Mouse (Mus musculus): ENCODE measurements around the gene Arl16. TPM values are rescaled to one million over a fixed set of nuclear protein-coding genes. Genes with fewer than 3 reads are reported as not detected.

The Arl16 gene
- polyA plus RNA-seq, 1 experiment from 2014 or later: 65.6 TPM

DNA sequence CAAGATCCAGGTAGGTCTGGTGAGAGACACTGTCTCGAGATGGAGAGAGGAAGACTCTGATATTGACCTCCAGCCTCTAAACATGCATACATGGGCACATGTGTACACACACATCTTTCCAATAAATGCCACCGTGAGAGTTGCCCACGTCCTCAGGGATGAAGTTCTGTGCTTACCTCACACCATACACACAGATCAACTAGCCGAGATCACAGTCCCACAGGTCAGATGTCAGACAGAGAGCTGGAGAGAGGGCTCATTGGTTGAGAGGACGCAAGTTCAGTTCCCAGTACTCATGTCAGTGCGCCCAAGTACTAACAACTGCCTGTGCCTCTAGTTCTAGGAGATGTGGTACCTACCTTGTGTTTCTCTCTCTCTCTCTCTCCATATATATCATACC, 33.6 kb upstream of the Arl16 start:
- H3K4me3 ChIP-seq: no peak overlapping the region
- H3K27me3 ChIP-seq (ENCODE audit: low read depth, poor library complexity, severe bottlenecking): no peaks in the 10 kb centered on the region
- peaks cover 40% of the 10 kb centered on the region for H3K36me3 ChIP-seq
- H3K4me1 ChIP-seq: peaks cover 8% of the 10 kb centered on the region
- WGBS: 71% methylated on average over 6 of the region's 6 CpGs
- no peak overlapping the region for H3K27ac ChIP-seq
- no peaks in the 10 kb centered on the region for H3K9me3 ChIP-seq (replicated peaks)
- DNase-seq (ENCODE audit: low spot score): no peak

- Histone ChIP-seq H3K9me3 (replicated peaks) (no peaks in the 10 kb centered on the region), H3K27ac (peak overlapping the region; percentile 46; the same call in 1 of the 2 replicates), H3K4me3 (0 out of 2 replicates have a peak overlapping the region, but pooled peaks have one; percentile 4), H3K36me3 (peaks cover 46% of the 10 kb centered on the region), H3K27me3 (ENCODE audit: low read depth, poor library complexity, severe bottlenecking) (no peaks in the 10 kb centered on the region), H3K4me1 (peaks cover 8% of the 10 kb centered on the region)
- 23% methylated on average over 3 of the region's 3 CpGs for WGBS
- DNase-seq (ENCODE audit: low spot score): no peak
Observed at GRCm38 (mm10) chr11:120500357-120500756, 33.0 kb upstream of the Arl16 start.

- H3K27me3 ChIP-seq (ENCODE audit: low read depth, poor library complexity, severe bottlenecking): no peaks in the 10 kb centered on the region
- DNase-seq (ENCODE audit: low spot score): no peak
- no peak overlapping the region for H3K27ac ChIP-seq
- no peaks in the 10 kb centered on the region for H3K9me3 ChIP-seq (replicated peaks)
- WGBS: 82% methylated on average over 6 of the region's 6 CpGs
- H3K4me1 ChIP-seq: peaks cover 8% of the 10 kb centered on the region
- H3K36me3 ChIP-seq: peaks cover 51% of the 10 kb centered on the region
- no peak overlapping the region for H3K4me3 ChIP-seq
Observed at GRCm38 (mm10) chr11:120499894-120500293, 32.5 kb upstream of the Arl16 start.

DNA sequence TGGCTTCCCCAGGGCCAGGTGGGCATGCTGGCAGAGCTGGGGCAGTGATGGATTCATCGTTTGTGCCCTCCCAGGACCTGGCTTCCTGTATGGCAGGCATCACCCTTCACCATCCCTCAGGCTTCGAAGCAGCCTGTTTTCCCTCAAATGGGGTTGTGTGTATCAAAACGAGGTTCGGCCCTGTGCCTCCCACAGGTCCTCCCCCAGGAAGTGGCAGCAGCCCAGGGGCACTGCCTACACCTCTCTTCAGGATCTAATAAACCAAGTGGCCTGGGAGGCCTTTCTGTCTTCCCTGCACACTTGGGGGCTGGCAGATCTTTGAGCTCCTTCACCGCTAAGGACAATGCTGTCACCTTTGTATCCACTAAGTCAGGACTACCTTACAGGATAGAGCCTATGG, 31.5 kb upstream of the Arl16 start:
- no peak for DNase-seq (ENCODE audit: low spot score)
- Histone ChIP-seq H3K4me1 (peaks cover 12% of the 10 kb centered on the region), H3K9me3 (replicated peaks) (no peaks in the 10 kb centered on the region), H3K36me3 (peaks cover 61% of the 10 kb centered on the region), H3K4me3 (no peak overlapping the region), H3K27ac (0 out of 2 replicates have a peak overlapping the region, but pooled peaks have one; percentile 38), H3K27me3 (ENCODE audit: low read depth, poor library complexity, severe bottlenecking) (no peaks in the 10 kb centered on the region)
- 92% methylated on average over 5 of the region's 5 CpGs for WGBS

DNA sequence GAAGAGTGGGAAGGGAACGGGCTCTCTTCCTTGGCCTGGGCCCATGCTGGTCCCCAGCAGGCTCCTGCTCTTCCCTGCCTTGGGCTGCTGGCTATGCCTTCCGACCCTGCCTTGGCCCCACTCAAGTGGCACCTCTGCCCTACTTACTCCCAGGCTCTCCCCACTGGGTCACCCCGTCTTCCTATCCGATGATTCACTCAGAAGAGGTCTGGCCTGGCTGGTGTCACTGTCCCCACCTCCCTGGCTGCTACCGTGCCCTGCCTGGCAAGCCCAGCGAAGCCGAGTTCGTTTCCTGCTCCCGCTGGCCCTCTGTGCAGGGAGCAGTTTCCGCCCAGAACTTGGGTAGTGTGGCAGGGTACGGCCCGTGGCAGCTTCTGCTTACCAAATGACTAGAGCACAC, 30.8 kb upstream of the Arl16 start:
- 0 out of 2 replicates have a peak overlapping the region, but pooled peaks have one; percentile 4 for H3K4me3 ChIP-seq
- no peak for DNase-seq (ENCODE audit: low spot score)
- WGBS: 92% methylated on average over 12 of the region's 12 CpGs
- H3K4me1 ChIP-seq: peaks cover 19% of the 10 kb centered on the region
- no peaks in the 10 kb centered on the region for H3K9me3 ChIP-seq (replicated peaks)
- H3K27me3 ChIP-seq (ENCODE audit: low read depth, poor library complexity, severe bottlenecking): no peaks in the 10 kb centered on the region
- peaks cover 65% of the 10 kb centered on the region for H3K36me3 ChIP-seq
- H3K27ac ChIP-seq: no peak overlapping the region

- Histone ChIP-seq H3K36me3 (peaks cover 65% of the 10 kb centered on the region), H3K9me3 (replicated peaks) (no peaks in the 10 kb centered on the region), H3K27me3 (ENCODE audit: low read depth, poor library complexity, severe bottlenecking) (no peaks in the 10 kb centered on the region), H3K4me1 (peaks cover 27% of the 10 kb centered on the region), H3K27ac (no peak overlapping the region), H3K4me3 (no peak overlapping the region)
- DNase-seq (ENCODE audit: low spot score): no peak
- 96% methylated on average over 3 of the region's 3 CpGs for WGBS
Observed at GRCm38 (mm10) chr11:120497436-120497835, 30.0 kb upstream of the Arl16 start.

- peaks cover 72% of the 10 kb centered on the region for H3K36me3 ChIP-seq
- 82% methylated on average over 3 of the region's 3 CpGs for WGBS
- no peak for DNase-seq (ENCODE audit: low spot score)
- peaks cover 51% of the 10 kb centered on the region for H3K4me1 ChIP-seq
- H3K27me3 ChIP-seq (ENCODE audit: low read depth, poor library complexity, severe bottlenecking): no peaks in the 10 kb centered on the region
- no peaks in the 10 kb centered on the region for H3K9me3 ChIP-seq (replicated peaks)
- H3K27ac ChIP-seq: 0 out of 2 replicates have a peak overlapping the region, but pooled peaks have one; percentile 19
- peak overlapping the region; percentile 97; the same call in 1 of the 2 replicates for H3K4me3 ChIP-seq
Observed at GRCm38 (mm10) chr11:120493911-120494310, 26.5 kb upstream of the Arl16 start.

DNA sequence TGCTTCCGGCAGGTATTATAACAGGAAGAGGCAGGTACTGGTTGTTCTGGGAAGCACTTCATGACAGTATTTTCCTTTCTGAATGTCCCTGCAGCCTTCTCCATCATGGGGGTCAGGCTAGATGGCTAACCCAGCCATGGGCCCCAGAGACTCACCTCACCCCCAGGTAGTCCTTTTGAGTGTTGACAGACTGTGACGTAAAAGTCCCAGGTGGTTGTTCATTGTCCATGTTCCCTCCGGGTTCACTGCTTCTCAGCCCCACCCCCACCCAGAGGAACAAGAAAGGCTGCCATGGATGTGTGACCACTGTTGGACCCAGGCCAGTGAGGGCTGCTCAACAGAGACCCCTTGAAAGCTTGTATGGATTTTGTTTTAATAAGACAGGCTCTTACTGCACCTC, 25.9 kb upstream of the Arl16 start:
- 81% methylated on average over 3 of the region's 3 CpGs for WGBS
- Histone ChIP-seq H3K4me3 (peak overlapping the region; percentile 97), H3K27ac (peak overlapping the region; percentile 90), H3K4me1 (peaks cover 51% of the 10 kb centered on the region), H3K36me3 (peaks cover 72% of the 10 kb centered on the region), H3K9me3 (replicated peaks) (no peaks in the 10 kb centered on the region), H3K27me3 (ENCODE audit: low read depth, poor library complexity, severe bottlenecking) (no peaks in the 10 kb centered on the region)
- no peak for DNase-seq (ENCODE audit: low spot score)

- WGBS: 30% methylated on average over 3 of the region's 3 CpGs
- Histone ChIP-seq H3K4me1 (peaks cover 51% of the 10 kb centered on the region), H3K27ac (peak overlapping the region; percentile 90), H3K4me3 (peak overlapping the region; percentile 97), H3K36me3 (peaks cover 72% of the 10 kb centered on the region), H3K27me3 (ENCODE audit: low read depth, poor library complexity, severe bottlenecking) (no peaks in the 10 kb centered on the region), H3K9me3 (replicated peaks) (no peaks in the 10 kb centered on the region)
- peak; percentile 60 for DNase-seq (ENCODE audit: low spot score)
Observed at GRCm38 (mm10) chr11:120492878-120493203, 25.4 kb upstream of the Arl16 start.

- Histone ChIP-seq H3K36me3 (peaks cover 72% of the 10 kb centered on the region), H3K4me1 (peaks cover 51% of the 10 kb centered on the region), H3K27ac (peak overlapping the region; percentile 90), H3K9me3 (replicated peaks) (no peaks in the 10 kb centered on the region), H3K27me3 (ENCODE audit: low read depth, poor library complexity, severe bottlenecking) (no peaks in the 10 kb centered on the region), H3K4me3 (peak overlapping the region; percentile 97)
- WGBS: under 1% methylated on average over 48 of the region's 48 CpGs
- DNase-seq (ENCODE audit: low spot score): peak; percentile 65
Observed at GRCm38 (mm10) chr11:120492024-120492877, 24.8 kb upstream of the Arl16 start.

- peaks cover 72% of the 10 kb centered on the region for H3K36me3 ChIP-seq
- H3K27ac ChIP-seq: peak within 1 kb of the TSS; percentile 90
- peak within 1 kb of the TSS; percentile 97 for H3K4me3 ChIP-seq
- peak; percentile 89 for DNase-seq (ENCODE audit: low spot score)
- H3K27me3 ChIP-seq (ENCODE audit: low read depth, poor library complexity, severe bottlenecking): no peaks in the 10 kb centered on the region
- no peaks in the 10 kb centered on the region for H3K9me3 ChIP-seq (replicated peaks)
- under 1% methylated on average over 35 of the region's 35 CpGs for WGBS
- H3K4me1 ChIP-seq: peaks cover 51% of the 10 kb centered on the region
Observed at GRCm38 (mm10) chr11:120491317-120492023, 24.1 kb upstream of the Arl16 start, which contains the start of gene Slc25a10. Slc25a10 (plus strand) TSS chr11:120491840.

DNA sequence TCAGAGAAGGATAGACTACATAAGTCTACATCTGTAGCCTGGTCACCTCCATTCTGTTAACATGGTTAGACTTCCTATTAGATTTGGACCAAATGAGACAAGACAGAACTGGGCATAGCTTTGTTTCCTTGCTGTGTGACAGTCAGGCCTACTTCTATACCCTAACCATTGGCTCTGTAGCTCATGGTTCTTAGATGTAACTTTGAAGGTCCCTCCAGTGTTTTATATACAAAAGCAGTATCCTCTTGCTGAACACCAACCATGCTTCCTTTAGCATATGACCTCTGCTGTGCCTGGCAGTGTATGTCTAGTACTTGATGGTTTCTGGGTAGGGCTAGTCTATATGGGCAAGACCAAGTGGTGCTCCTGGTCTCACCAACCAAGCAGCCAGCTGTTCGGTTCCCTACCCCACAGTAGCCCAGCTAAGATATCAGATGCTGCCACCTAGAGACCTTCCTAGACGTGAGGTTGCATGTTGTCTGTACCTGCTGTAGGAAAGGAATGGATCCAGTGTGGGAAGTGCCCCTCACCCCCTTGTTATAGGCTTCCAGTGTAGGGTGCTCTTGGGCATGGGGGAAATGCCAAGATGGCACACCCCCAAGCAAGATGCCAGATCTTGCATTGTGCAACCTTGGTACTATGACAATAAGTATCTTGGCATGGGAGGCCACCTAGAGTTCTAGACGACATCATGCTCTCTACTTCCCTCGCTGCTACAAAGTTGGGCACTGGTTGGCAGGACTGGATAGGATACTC, 23.1 kb upstream of the Arl16 start:
- H3K27me3 ChIP-seq (ENCODE audit: low read depth, poor library complexity, severe bottlenecking): no peaks in the 10 kb centered on the region
- 34% methylated on average over 4 of the region's 4 CpGs for WGBS

More for the DNA sequence above, 23.1 kb upstream of the Arl16 start:
- Histone ChIP-seq H3K27ac (peak overlapping the region; percentile 90), H3K4me1 (peaks cover 57% of the 10 kb centered on the region), H3K9me3 (replicated peaks) (no peaks in the 10 kb centered on the region), H3K36me3 (peaks cover 72% of the 10 kb centered on the region), H3K4me3 (peak overlapping the region; percentile 97)
- DNase-seq (ENCODE audit: low spot score): no peak

Data from limb, embryonic 10.5 days (tissue).